Mouse (Mus musculus) limb, embryonic 12.5 days (tissue): ENCODE data around the gene Tas1r1. TPM values are rescaled to one million over a fixed set of nuclear protein-coding genes. Genes with fewer than 3 reads are reported as not detected.

ENCODE experiments used
- ATAC-seq: fragments of 200-750 bp; cut with Nextera tagmentation; 2 replicates; pipeline ENCODE4 v1.8.0; 2017; ENCODE audit warnings: low read depth, moderate TSS enrichment; ENCODE audit not compliant: insufficient number of reproducible peaks, insufficient read depth, low FRiP score, low TSS enrichment
- H3K27ac ChIP-seq: fragments of 300-500 bp; sonication (generic); 2 replicates; pipeline ENCODE4 v1.5.1; 2016; ENCODE audit warnings: mild to moderate bottlenecking, moderate library complexity
- H3K27me3 ChIP-seq: fragments of 300-500 bp; sonication (generic); 2 replicates; pipeline ENCODE4 v1.6.1; 2016; ENCODE audit warnings: mild to moderate bottlenecking, moderate library complexity
- H3K36me3 ChIP-seq: fragments of 300-500 bp; sonication (generic); 2 replicates; pipeline ENCODE4 v1.6.1; 2016; ENCODE audit warnings: mild to moderate bottlenecking, moderate library complexity
- H3K4me1 ChIP-seq: fragments of 300-500 bp; sonication (generic); replicated peaks from 2 replicates; pipeline ENCODE4 v1.6.1; 2016
- H3K4me2 ChIP-seq: fragments of 300-500 bp; sonication (generic); 2 replicates; pipeline ENCODE4 v1.6.1; 2016; ENCODE audit warnings: mild to moderate bottlenecking, moderate library complexity
- H3K4me3 ChIP-seq: fragments of 300-500 bp; sonication (generic); replicated peaks from 2 replicates; pipeline ENCODE4 v1.5.1; 2016; ENCODE audit warnings: mild to moderate bottlenecking
- H3K9ac ChIP-seq: fragments of 300-500 bp; sonication (generic); replicated peaks from 2 replicates; pipeline ENCODE4 v1.6.1; 2016; ENCODE audit warnings: mild to moderate bottlenecking, moderate library complexity
- H3K9me3 ChIP-seq: fragments of 300-500 bp; sonication (generic); 2 replicates; pipeline ENCODE4 v1.6.1; 2016; ENCODE audit warnings: mild to moderate bottlenecking, moderate library complexity
- WGBS: fragments of 180-500 bp; shearing (Covaris S2); methylation state at CpG from one replicate; pipeline ENCODE4 v1.1.7; 2016; 5-methylcytosine and 5-hydroxymethylcytosine counted together
- polyA plus RNA-seq: library from polyadenylated mRNA; unstranded; fragments of >200 nt; fragmentation: Nextera tagmentation; extraction: Ambion mirVana; gene quantifications from 2 replicates; pipeline ENCODE4 v1.2.1, GENCODE M21; 2016

Gene Tas1r1
- polyA plus RNA-seq, result 0.91 and 1.1 TPM in 2 replicates

GRCm38 (mm10) chr4:152038225-152038984, at the start of gene Tas1r1:
Tas1r1 (minus strand) TSS chr4:152038568.
- peak; percentile 56; the same call in 1 of the 2 replicates for ATAC-seq
- WGBS, result 45% methylated on average over 10 of the region's 10 CpGs
- Histone ChIP-seq H3K9ac (peak within 1 kb of the TSS; percentile 88), H3K27me3 (no peaks in the 10 kb centered on the region), H3K9me3 (no peaks in the 10 kb centered on the region), H3K4me1 (peaks cover 13% of the 10 kb centered on the region), H3K27ac (peak within 1 kb of the TSS; percentile 56; the same call in 1 of the 2 replicates), H3K36me3 (peaks cover 26% of the 10 kb centered on the region), H3K4me2 (peak within 1 kb of the TSS; percentile 95), H3K4me3 (peak within 1 kb of the TSS; percentile 100)

- 46% methylated on average over 4 of the region's 4 CpGs for WGBS
- H3K27ac ChIP-seq, result no peak overlapping the region
- peak overlapping the region; percentile 84 for H3K4me3 ChIP-seq
- ATAC-seq, result no peak
- H3K4me2 ChIP-seq, result peak overlapping the region; percentile 80
- peaks cover 18% of the 10 kb centered on the region; the same call in 1 of the 2 replicates for H3K36me3 ChIP-seq
- peaks cover 5% of the 10 kb centered on the region; the same call in 1 of the 2 replicates for H3K27me3 ChIP-seq
- no peak overlapping the region for H3K9ac ChIP-seq
- H3K9me3 ChIP-seq, result no peaks in the 10 kb centered on the region
- peaks cover 32% of the 10 kb centered on the region for H3K4me1 ChIP-seq
Measured at GRCm38 (mm10) chr4:152088133-152088532, 49.8 kb upstream of the Tas1r1 start.

- peaks cover 15% of the 10 kb centered on the region; the same call in 1 of the 2 replicates for H3K36me3 ChIP-seq
- peak overlapping the region; percentile 89 for H3K9ac ChIP-seq
- 0 out of 2 replicates have a peak overlapping the region, but pooled peaks have one; percentile 59 for H3K27ac ChIP-seq
- peak overlapping the region; percentile 84 for H3K4me3 ChIP-seq
- H3K27me3 ChIP-seq, result peaks cover 7% of the 10 kb centered on the region; the same call in 1 of the 2 replicates
- 3% methylated on average over 12 of the region's 12 CpGs for WGBS
- no peak for ATAC-seq
- H3K4me1 ChIP-seq, result peaks cover 28% of the 10 kb centered on the region
- H3K4me2 ChIP-seq, result peak overlapping the region; percentile 80
- H3K9me3 ChIP-seq, result no peaks in the 10 kb centered on the region
Measured at GRCm38 (mm10) chr4:152087211-152088081, 49.1 kb upstream of the Tas1r1 start.

- Histone ChIP-seq H3K27ac (peak overlapping the region; percentile 59; the same call in 1 of the 2 replicates), H3K4me3 (peak overlapping the region; percentile 84), H3K9ac (peak overlapping the region; percentile 89), H3K36me3 (peaks cover 15% of the 10 kb centered on the region; the same call in 1 of the 2 replicates), H3K27me3 (peaks cover 7% of the 10 kb centered on the region; the same call in 1 of the 2 replicates), H3K9me3 (no peaks in the 10 kb centered on the region), H3K4me2 (peak overlapping the region; percentile 80), H3K4me1 (peaks cover 24% of the 10 kb centered on the region)
- peak; percentile 78 for ATAC-seq
- under 1% methylated on average over 53 of the region's 92 CpGs for WGBS
Measured at GRCm38 (mm10) chr4:152086505-152087210, 48.3 kb upstream of the Tas1r1 start.

- WGBS, result 76% methylated on average over 7 of the region's 7 CpGs
- H3K4me3 ChIP-seq, result no peak overlapping the region
- no peaks in the 10 kb centered on the region for H3K9me3 ChIP-seq
- no peak for ATAC-seq
- no peak overlapping the region for H3K4me2 ChIP-seq
- peaks cover 7% of the 10 kb centered on the region; the same call in 1 of the 2 replicates for H3K27me3 ChIP-seq
- H3K4me1 ChIP-seq, result peaks cover 20% of the 10 kb centered on the region
- no peak overlapping the region for H3K9ac ChIP-seq
- no peak overlapping the region for H3K27ac ChIP-seq
- peaks cover 4% of the 10 kb centered on the region; the same call in 1 of the 2 replicates for H3K36me3 ChIP-seq
Measured at GRCm38 (mm10) chr4:152084616-152085015, 46.2 kb upstream of the Tas1r1 start.

- no peak for ATAC-seq
- H3K4me2 ChIP-seq, result no peak overlapping the region
- H3K4me3 ChIP-seq, result no peak overlapping the region
- no peaks in the 10 kb centered on the region for H3K36me3 ChIP-seq
- no peak overlapping the region for H3K27ac ChIP-seq
- H3K9ac ChIP-seq, result no peak overlapping the region
- H3K27me3 ChIP-seq, result peaks cover 7% of the 10 kb centered on the region; the same call in 1 of the 2 replicates
- H3K9me3 ChIP-seq, result no peaks in the 10 kb centered on the region
- peaks cover 16% of the 10 kb centered on the region for H3K4me1 ChIP-seq
- WGBS, result 71% methylated on average over 7 of the region's 7 CpGs
Measured at GRCm38 (mm10) chr4:152083611-152084220, 45.3 kb upstream of the Tas1r1 start.

- Histone ChIP-seq H3K4me3 (no peak overlapping the region), H3K27ac (no peak overlapping the region), H3K36me3 (no peaks in the 10 kb centered on the region), H3K27me3 (0 out of 2 replicates have a peak, but pooled peaks cover 4% of the 10 kb centered on the region), H3K4me1 (peaks cover 6% of the 10 kb centered on the region; the same call in 1 of the 2 replicates), H3K4me2 (no peak overlapping the region), H3K9ac (no peak overlapping the region), H3K9me3 (no peaks in the 10 kb centered on the region)
- ATAC-seq, result no peak
- 72% methylated on average over 7 of the region's 7 CpGs for WGBS
Measured at GRCm38 (mm10) chr4:152079931-152080330, 41.6 kb upstream of the Tas1r1 start.

- no peak overlapping the region for H3K4me3 ChIP-seq
- no peak overlapping the region for H3K4me2 ChIP-seq
- WGBS, result 86% methylated on average over 3 of the region's 3 CpGs
- no peak overlapping the region for H3K9ac ChIP-seq
- ATAC-seq, result no peak
- H3K9me3 ChIP-seq, result no peaks in the 10 kb centered on the region
- H3K4me1 ChIP-seq, result peaks cover 6% of the 10 kb centered on the region; the same call in 1 of the 2 replicates
- H3K36me3 ChIP-seq, result no peaks in the 10 kb centered on the region
- H3K27ac ChIP-seq, result no peak overlapping the region
- H3K27me3 ChIP-seq, result 0 out of 2 replicates have a peak, but pooled peaks cover 4% of the 10 kb centered on the region
Measured at GRCm38 (mm10) chr4:152079261-152079660, 40.9 kb upstream of the Tas1r1 start.

GRCm38 (mm10) chr4:152078105-152078530, 39.8 kb upstream of the Tas1r1 start:
- 91% methylated on average over 10 of the region's 10 CpGs for WGBS
- H3K27ac ChIP-seq, result no peak overlapping the region
- no peak overlapping the region for H3K4me3 ChIP-seq
- 0 out of 2 replicates have a peak, but pooled peaks cover 2% of the 10 kb centered on the region for H3K27me3 ChIP-seq
- no peaks in the 10 kb centered on the region for H3K9me3 ChIP-seq
- H3K9ac ChIP-seq, result no peak overlapping the region
- ATAC-seq, result no peak
- no peaks in the 10 kb centered on the region for H3K36me3 ChIP-seq
- no peak overlapping the region for H3K4me2 ChIP-seq
- peaks cover 6% of the 10 kb centered on the region for H3K4me1 ChIP-seq

- Histone ChIP-seq H3K4me2 (no peak overlapping the region), H3K27me3 (no peaks in the 10 kb centered on the region), H3K4me1 (peaks cover 14% of the 10 kb centered on the region), H3K9me3 (no peaks in the 10 kb centered on the region), H3K9ac (no peak overlapping the region), H3K4me3 (no peak overlapping the region), H3K36me3 (no peaks in the 10 kb centered on the region), H3K27ac (no peak overlapping the region)
- 86% methylated on average over 9 of the region's 9 CpGs for WGBS
- ATAC-seq, result no peak
Measured at GRCm38 (mm10) chr4:152077191-152077590, 38.8 kb upstream of the Tas1r1 start.
